Mouse (Mus musculus) erythroblast, embryonic 14.5 days (primary cell): ENCODE measurements around the gene Agbl1.

ENCODE experiments used
- GATA1 ChIP-seq: IDR thresholded peaks from 2 replicates; pipeline ENCODE4 v1.6.1; 2012; ENCODE audit warnings: low read length, inconsistent platforms, mixed read lengths
- TAL1 ChIP-seq: IDR thresholded peaks from 3 replicates; pipeline ENCODE4 v1.6.1; 2012; ENCODE audit warnings: low read length, inconsistent platforms, mixed read lengths

DNA sequence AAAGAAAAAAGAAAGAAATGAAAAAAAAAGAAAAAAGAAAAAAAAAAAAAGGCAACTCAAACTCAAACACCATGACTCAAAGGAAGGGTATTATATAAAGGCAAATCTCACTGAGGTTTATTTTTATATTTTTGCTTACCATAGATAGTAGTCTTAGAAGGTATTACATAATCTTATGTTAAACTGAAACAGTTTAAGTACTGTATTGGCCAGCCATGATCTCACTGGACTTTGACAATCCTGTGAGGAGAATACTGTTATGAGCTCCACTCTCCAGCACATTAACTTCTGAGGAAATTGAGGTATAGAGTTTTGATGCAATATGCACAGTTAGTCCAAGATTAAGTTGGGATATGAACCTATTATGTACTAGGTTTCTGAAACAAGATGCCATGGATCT is 909.0 kb downstream of the Agbl1 start:
- TF ChIP-seq GATA1, result no peak
- TF ChIP-seq TAL1, result no peak
